Mouse (Mus musculus): ENCODE measurements around the gene Myl10.

- TF ChIP-seq POLR2A (IDR thresholded peaks at IDR 0.05; ENCODE audit: insufficient read depth, low read depth, low read length) (no peak), CTCF (IDR thresholded peaks at IDR 0.05; ENCODE audit: insufficient read depth, low read depth, low read length) (peak; percentile 84)
Measured at GRCm38 (mm10) chr5:136664497-136664896, 28.4 kb upstream of the Myl10 start.
